Mouse (Mus musculus) heart, embryonic 13.5 days (tissue): ENCODE results near the gene B3galt4. TPM values are rescaled to one million over a fixed set of nuclear protein-coding genes. Genes with fewer than 3 reads are reported as not detected.

Source experiments
- ATAC-seq: fragments of 200-750 bp; cut with Nextera tagmentation; 2 replicates; pipeline ENCODE4 v1.8.0; 2017; ENCODE audit warnings: moderate TSS enrichment; ENCODE audit not compliant: insufficient number of reproducible peaks, low FRiP score, low TSS enrichment; ENCODE audit errors: extremely low read depth
- H3K27ac ChIP-seq: fragments of 300-500 bp; sonication (generic); replicated peaks from 2 replicates; pipeline ENCODE4 v1.5.1; 2015; ENCODE audit warnings: moderate library complexity, mild to moderate bottlenecking, inconsistent platforms
- H3K27me3 ChIP-seq: fragments of 300-500 bp; sonication (generic); replicated peaks from 2 replicates; pipeline ENCODE4 v1.6.1; 2015; ENCODE audit warnings: mild to moderate bottlenecking, inconsistent platforms
- H3K36me3 ChIP-seq: fragments of 300-500 bp; sonication (generic); 2 replicates; pipeline ENCODE4 v1.6.1; 2015; ENCODE audit warnings: mild to moderate bottlenecking, inconsistent platforms
- H3K4me1 ChIP-seq: fragments of 300-500 bp; sonication (generic); 2 replicates; pipeline ENCODE4 v1.6.1; 2015; ENCODE audit warnings: inconsistent platforms
- H3K4me2 ChIP-seq: fragments of 300-500 bp; sonication (generic); 2 replicates; pipeline ENCODE4 v1.6.1; 2015; ENCODE audit warnings: inconsistent platforms, mild to moderate bottlenecking, moderate library complexity
- H3K4me3 ChIP-seq: fragments of 300-500 bp; sonication (generic); 2 replicates; pipeline ENCODE4 v1.5.1; 2015; ENCODE audit warnings: moderate library complexity, mild to moderate bottlenecking, inconsistent platforms
- H3K9ac ChIP-seq: fragments of 300-500 bp; sonication (generic); 2 replicates; pipeline ENCODE4 v1.6.1; 2015; ENCODE audit warnings: inconsistent platforms, mild to moderate bottlenecking, moderate library complexity
- H3K9me3 ChIP-seq: fragments of 300-500 bp; sonication (generic); 2 replicates; pipeline ENCODE4 v1.6.1; 2016; ENCODE audit warnings: inconsistent platforms
- WGBS: fragments of 180-500 bp; shearing (Covaris S2); methylation state at CpG from one replicate; pipeline ENCODE4 v1.1.7; 2015; ENCODE audit warnings: mixed read lengths; 5-methylcytosine and 5-hydroxymethylcytosine counted together
- polyA plus RNA-seq: library from polyadenylated mRNA; unstranded; fragments of >200 nt; fragmentation: Nextera tagmentation; extraction: Ambion mirVana; gene quantifications from 2 replicates; pipeline ENCODE4 v1.2.1, GENCODE M21; 2015

The B3galt4 gene
- polyA plus RNA-seq, 1 experiment from 2014 or later, result 4.5 TPM

GRCm38 (mm10) chr17:33917656-33918292 is 33.5 kb downstream of the B3galt4 start:
- no peaks in the 10 kb centered on the region for H3K9me3 ChIP-seq
- H3K27me3 ChIP-seq, result no peaks in the 10 kb centered on the region
- no peak for ATAC-seq
- H3K9ac ChIP-seq, result no peak overlapping the region
- H3K36me3 ChIP-seq, result peaks cover 40% of the 10 kb centered on the region
- H3K27ac ChIP-seq, result no peak overlapping the region
- H3K4me1 ChIP-seq, result peaks cover 47% of the 10 kb centered on the region
- peak overlapping the region; percentile 92 for H3K4me2 ChIP-seq
- H3K4me3 ChIP-seq, result peak overlapping the region; percentile 85; the same call in 1 of the 2 replicates
- WGBS, result 77% methylated on average over 18 of the region's 18 CpGs

- 62% methylated on average over 31 of the region's 31 CpGs for WGBS
- peak overlapping the region; percentile 85 for H3K9ac ChIP-seq
Measured at GRCm38 (mm10) chr17:33916847-33917655, 34.2 kb downstream of the B3galt4 start.

GRCm38 (mm10) chr17:33916294-33916693 is 35.0 kb downstream of the B3galt4 start:
- Histone ChIP-seq H3K4me1 (peaks cover 47% of the 10 kb centered on the region), H3K27me3 (no peaks in the 10 kb centered on the region), H3K9me3 (no peaks in the 10 kb centered on the region), H3K9ac (peak overlapping the region; percentile 85), H3K4me2 (peak overlapping the region; percentile 81), H3K36me3 (peaks cover 54% of the 10 kb centered on the region), H3K27ac (peak overlapping the region; percentile 79), H3K4me3 (peak overlapping the region; percentile 68)
- ATAC-seq, result peak; percentile 23
- under 1% methylated on average over 15 of the region's 20 CpGs for WGBS

More at GRCm38 (mm10) chr17:33916847-33917655, 34.2 kb downstream of the B3galt4 start:
- Histone ChIP-seq H3K4me2 (peak overlapping the region; percentile 81), H3K27me3 (no peaks in the 10 kb centered on the region), H3K27ac (0 out of 2 replicates have a peak overlapping the region, but pooled peaks have one; percentile 79), H3K36me3 (peaks cover 46% of the 10 kb centered on the region), H3K4me1 (peaks cover 47% of the 10 kb centered on the region), H3K9me3 (no peaks in the 10 kb centered on the region), H3K4me3 (peak overlapping the region; percentile 68)
- ATAC-seq, result no peak

- Histone ChIP-seq H3K27ac (peak within 1 kb of the TSS; percentile 79), H3K9me3 (no peaks in the 10 kb centered on the region), H3K4me2 (peak within 1 kb of the TSS; percentile 81), H3K9ac (peak within 1 kb of the TSS; percentile 85), H3K4me1 (peaks cover 48% of the 10 kb centered on the region), H3K36me3 (peaks cover 59% of the 10 kb centered on the region), H3K27me3 (no peaks in the 10 kb centered on the region), H3K4me3 (peak within 1 kb of the TSS; percentile 68)
- under 1% methylated on average over 30 of the region's 34 CpGs for WGBS
- ATAC-seq, result peak; percentile 85
Measured at GRCm38 (mm10) chr17:33915671-33916250, 35.5 kb downstream of the B3galt4 start, which contains the start of the genes Tapbp and Zbtb22. Tapbp (plus strand) TSS chr17:33915899. Zbtb22 (plus strand) TSS chr17:33915904.

DNA sequence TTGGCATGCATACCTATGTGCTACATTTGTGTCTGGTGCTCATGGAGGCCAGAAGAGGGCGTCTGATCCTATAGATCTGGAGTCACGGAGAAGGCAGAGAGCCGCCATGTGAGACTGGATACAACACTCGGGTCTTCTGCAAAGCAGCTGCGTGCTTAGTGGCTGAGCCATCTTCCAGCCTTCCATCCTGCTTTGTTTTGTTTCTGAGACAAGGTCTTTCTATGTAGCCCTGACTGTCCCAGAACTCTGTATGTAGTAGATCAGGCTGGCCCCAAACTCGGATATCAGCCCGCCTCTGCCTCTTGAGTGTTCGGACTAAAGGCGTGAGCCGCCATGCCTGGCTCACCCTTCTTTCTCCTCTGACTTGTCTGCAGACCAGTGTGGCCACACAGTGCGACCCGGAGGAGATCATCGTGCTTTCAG is 36.3 kb downstream of the B3galt4 start:
- 70% methylated on average over 13 of the region's 13 CpGs for WGBS
- Histone ChIP-seq H3K27me3 (no peaks in the 10 kb centered on the region), H3K4me3 (peak overlapping the region; percentile 68), H3K4me2 (peak overlapping the region; percentile 81), H3K9ac (peak overlapping the region; percentile 47; the same call in 1 of the 2 replicates), H3K4me1 (peaks cover 53% of the 10 kb centered on the region), H3K9me3 (no peaks in the 10 kb centered on the region), H3K36me3 (peaks cover 63% of the 10 kb centered on the region), H3K27ac (peak overlapping the region; percentile 28; the same call in 1 of the 2 replicates)
- no peak for ATAC-seq

DNA sequence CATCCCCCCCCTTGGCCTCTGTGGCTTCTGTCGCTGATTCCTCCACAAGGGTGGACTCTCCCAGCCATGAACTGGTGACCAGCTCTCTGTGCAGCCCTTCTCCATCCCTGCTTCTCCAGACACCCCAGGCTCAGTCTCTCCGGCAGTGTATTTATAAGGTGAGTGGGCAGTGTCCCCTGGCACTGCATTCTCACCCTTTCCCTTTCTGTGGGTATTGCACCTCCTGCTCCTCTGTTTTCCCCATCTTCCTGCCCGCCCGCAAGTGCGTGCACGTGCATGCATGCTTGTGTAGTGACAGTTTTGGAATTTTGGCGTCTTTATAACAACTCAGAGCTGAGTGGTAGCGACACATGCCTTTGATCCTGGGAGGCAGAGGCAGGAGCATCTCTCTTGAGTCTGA is 37.4 kb downstream of the B3galt4 start:
- Histone ChIP-seq H3K36me3 (peaks cover 63% of the 10 kb centered on the region), H3K9me3 (no peaks in the 10 kb centered on the region), H3K4me1 (peaks cover 50% of the 10 kb centered on the region), H3K27me3 (no peaks in the 10 kb centered on the region), H3K9ac (no peak overlapping the region), H3K27ac (no peak overlapping the region), H3K4me2 (no peak overlapping the region), H3K4me3 (no peak overlapping the region)
- WGBS, result 94% methylated on average over 8 of the region's 8 CpGs
- ATAC-seq, result no peak

- Histone ChIP-seq H3K9ac (no peak overlapping the region), H3K4me2 (no peak overlapping the region), H3K9me3 (no peaks in the 10 kb centered on the region), H3K27ac (no peak overlapping the region), H3K36me3 (peaks cover 61% of the 10 kb centered on the region), H3K4me1 (peaks cover 46% of the 10 kb centered on the region), H3K27me3 (no peaks in the 10 kb centered on the region), H3K4me3 (no peak overlapping the region)
- no peak for ATAC-seq
- 88% methylated on average over 10 of the region's 10 CpGs for WGBS
Measured at GRCm38 (mm10) chr17:33913264-33913663, 38.0 kb downstream of the B3galt4 start.

DNA sequence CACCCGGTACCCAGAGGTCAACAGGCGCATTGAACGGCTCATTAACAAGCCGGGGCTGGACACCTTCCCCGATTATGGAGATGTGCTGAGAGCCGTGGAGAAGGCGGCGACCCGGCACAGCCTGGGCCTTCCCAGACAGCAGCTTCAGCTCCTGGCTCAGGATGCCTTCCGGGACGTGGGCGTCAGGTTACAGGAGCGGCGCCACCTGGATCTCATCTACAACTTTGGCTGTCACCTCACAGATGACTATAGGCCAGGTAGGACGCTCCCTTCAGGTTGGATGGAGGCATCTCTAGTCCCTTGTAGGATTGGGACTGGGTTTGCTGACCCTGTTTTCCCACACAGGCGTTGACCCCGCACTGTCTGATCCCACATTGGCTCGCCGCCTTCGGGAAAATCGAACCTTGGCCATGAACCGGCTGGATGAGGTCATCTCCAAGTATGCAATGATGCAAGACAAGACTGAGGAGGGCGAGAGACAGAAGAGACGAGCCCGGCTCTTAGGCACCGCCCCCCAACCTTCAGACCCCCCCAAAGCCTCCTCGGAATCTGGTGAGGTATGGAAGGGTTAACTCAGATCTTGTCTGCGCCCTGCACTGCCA is 39.4 kb downstream of the B3galt4 start:
- H3K4me1 ChIP-seq, result peaks cover 41% of the 10 kb centered on the region
- no peak for ATAC-seq
- no peaks in the 10 kb centered on the region for H3K9me3 ChIP-seq
- 91% methylated on average over 28 of the region's 28 CpGs for WGBS
- H3K4me3 ChIP-seq, result no peak overlapping the region
- H3K36me3 ChIP-seq, result peaks cover 48% of the 10 kb centered on the region
- H3K27me3 ChIP-seq, result no peaks in the 10 kb centered on the region
- no peak overlapping the region for H3K27ac ChIP-seq
- H3K4me2 ChIP-seq, result no peak overlapping the region
- no peak overlapping the region for H3K9ac ChIP-seq

DNA sequence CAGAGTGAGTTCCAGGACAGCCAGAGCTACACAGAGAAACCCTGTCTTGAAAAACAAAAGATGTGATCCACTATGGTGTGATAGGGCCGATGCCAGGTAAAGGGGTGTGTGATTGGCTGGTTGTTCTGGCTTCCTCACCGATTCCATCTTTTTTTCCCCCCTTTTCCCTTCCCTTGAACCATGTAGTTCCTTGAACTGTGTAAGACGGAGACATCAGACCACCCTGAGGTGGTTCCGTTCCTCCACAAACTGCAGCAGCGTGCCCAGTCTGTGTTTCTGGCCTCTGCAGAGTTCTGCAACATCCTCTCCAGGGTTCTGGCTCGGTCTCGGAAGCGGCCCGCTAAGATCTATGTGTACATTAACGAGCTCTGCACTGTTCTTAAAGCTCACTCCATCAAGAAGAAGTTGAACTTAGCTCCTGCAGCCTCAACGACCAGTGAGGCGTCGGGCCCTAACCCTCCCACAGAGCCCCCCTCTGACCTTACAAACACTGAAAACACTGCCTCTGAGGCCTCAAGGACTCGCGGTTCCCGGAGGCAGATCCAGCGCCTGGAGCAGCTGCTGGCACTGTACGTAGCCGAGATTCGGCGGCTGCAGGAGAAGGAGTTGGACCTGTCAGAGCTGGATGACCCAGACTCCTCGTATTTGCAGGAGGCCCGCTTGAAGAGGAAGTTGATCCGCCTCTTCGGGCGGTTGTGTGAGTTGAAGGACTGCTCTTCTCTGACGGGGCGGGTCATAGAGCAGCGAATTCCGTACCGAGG is 40.1 kb downstream of the B3galt4 start:
- Histone ChIP-seq H3K27me3 (no peaks in the 10 kb centered on the region), H3K9me3 (no peaks in the 10 kb centered on the region), H3K36me3 (peaks cover 47% of the 10 kb centered on the region), H3K27ac (no peak overlapping the region), H3K4me1 (peaks cover 36% of the 10 kb centered on the region), H3K9ac (no peak overlapping the region), H3K4me2 (peak overlapping the region; percentile 99), H3K4me3 (no peak overlapping the region)
- WGBS, result 89% methylated on average over 31 of the region's 31 CpGs
- no peak for ATAC-seq

DNA sequence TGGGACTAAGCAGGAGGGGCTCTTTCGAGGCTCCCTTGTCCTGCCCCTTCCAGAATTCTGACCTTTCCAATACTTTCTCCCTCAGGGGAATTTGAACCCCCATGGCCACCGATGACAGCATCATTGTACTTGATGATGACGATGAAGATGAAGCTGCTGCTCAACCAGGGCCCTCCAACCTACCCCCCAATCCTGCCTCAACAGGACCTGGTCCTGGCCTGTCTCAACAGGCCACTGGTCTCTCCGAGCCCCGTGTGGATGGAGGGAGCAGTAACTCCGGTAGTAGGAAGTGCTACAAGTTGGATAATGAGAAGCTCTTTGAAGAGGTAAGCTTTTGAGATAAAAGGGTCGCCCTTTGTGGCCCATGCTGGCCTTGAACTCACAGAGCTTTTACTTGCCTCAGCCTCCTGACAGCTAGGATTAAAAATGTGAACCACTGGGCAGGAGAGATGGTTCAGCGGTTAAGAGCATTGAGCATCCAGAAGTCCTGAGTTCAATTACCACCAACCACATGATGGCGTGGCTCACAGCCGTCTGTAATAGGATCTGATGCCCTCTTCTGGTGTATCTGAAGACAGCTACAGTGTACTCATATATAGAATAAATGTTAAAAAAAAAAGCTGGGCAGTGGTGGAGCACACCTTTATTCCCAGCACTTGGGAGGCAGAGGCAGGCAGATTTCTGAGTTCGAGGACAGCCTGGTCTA is 40.8 kb downstream of the B3galt4 start:
- H3K4me3 ChIP-seq, result peak overlapping the region; percentile 75
- ATAC-seq, result no peak
- H3K36me3 ChIP-seq, result peaks cover 47% of the 10 kb centered on the region
- H3K27ac ChIP-seq, result peak overlapping the region; percentile 89
- H3K4me1 ChIP-seq, result peaks cover 36% of the 10 kb centered on the region
- H3K4me2 ChIP-seq, result peak overlapping the region; percentile 99
- 46% methylated on average over 11 of the region's 11 CpGs for WGBS
- peak overlapping the region; percentile 88 for H3K9ac ChIP-seq
- H3K9me3 ChIP-seq, result no peaks in the 10 kb centered on the region
- no peaks in the 10 kb centered on the region for H3K27me3 ChIP-seq
